In the genomic region with DNA sequence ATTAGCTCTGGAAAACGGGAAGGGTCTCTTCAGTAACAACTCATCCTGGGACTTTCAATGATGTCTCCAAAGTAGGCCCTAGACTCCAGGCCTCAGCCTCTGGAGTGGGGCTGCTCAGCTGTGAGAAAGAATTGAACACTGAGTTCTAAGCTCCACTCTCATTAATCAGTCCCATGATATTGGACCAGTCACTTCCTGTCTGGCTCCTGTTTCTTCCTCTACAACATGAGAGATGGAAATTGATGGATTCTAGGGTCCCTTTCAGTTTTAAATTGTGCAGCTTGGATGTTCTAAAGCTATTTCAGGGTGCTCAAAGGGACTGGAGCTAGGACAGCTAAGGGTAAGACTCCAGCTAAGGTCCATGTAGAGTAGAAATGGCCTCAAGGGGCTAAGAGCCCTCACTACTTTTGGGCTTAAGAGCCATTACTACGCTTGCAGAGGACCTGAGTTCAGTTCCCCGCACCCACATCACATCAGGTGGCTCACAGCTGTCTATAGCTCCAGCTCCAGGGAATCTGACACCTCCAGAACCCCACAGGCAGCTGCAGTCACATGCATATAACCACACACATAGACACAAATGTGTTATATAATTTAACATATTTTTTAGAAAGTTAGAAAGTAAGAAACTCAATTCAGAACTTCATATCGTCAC, we compare ENCODE assay signal across 11 mouse cellular contexts. TPM values are rescaled to one million over a fixed set of nuclear protein-coding genes. Genes with fewer than 3 reads are reported as not detected.
DNase-seq lines count a peak whose midpoint lies in the region; ATAC-seq and TF ChIP-seq lines count a peak whose summit lies in the region.
"Had no signal": no experiment of that assay in that cellular context is flagged by ENCODE, and none has a peak within 500 bp of the region (broad histone marks: within the 10 kb centered on the region; RNA-seq: fewer than 3 reads in every experiment).

No protein-coding gene starts in this region.

- H3K4me2 ChIP-seq in kidney, embryonic 16.5 days (replicated peaks; ENCODE audit: low read depth, low read length), result no peak overlapping the region
- no peak overlapping the region for H3K4me2 ChIP-seq in myocyte (ENCODE audit: low read depth)

- WGBS in kidney, embryonic 16.5 days, result 84% methylated on average over 4 of the region's 4 CpGs

- H3K36me3 ChIP-seq in kidney, embryonic 16.5 days (ENCODE audit: insufficient read depth, low read length), result no peaks in the 10 kb centered on the region
- no peaks in the 10 kb centered on the region for H3K36me3 ChIP-seq in myocyte (ENCODE audit: control insufficient read depth, insufficient read depth)

- H3K4me1 ChIP-seq in kidney, embryonic 16.5 days (ENCODE audit: insufficient read depth, low read length), result peaks cover 28% of the 10 kb centered on the region

- H3K9me3 ChIP-seq in kidney, embryonic 16.5 days (ENCODE audit: low read length), result peaks cover 5% of the 10 kb centered on the region; the same call in 1 of the 2 replicates

- H3K9ac ChIP-seq in kidney, embryonic 16.5 days (replicated peaks; ENCODE audit: low read length), result no peak overlapping the region

- no peak overlapping the region for H3ac ChIP-seq in myocyte (ENCODE audit: control insufficient read depth, insufficient read length)

- ATAC-seq in kidney, embryonic 16.5 days (ENCODE audit: low FRiP score, low TSS enrichment), result no peak
- no peak for ATAC-seq in frontal cortex, adult (ENCODE audit: low TSS enrichment)
- ATAC-seq: forebrain, embryonic 14.5 days had no signal

- DNase-seq in gastrocnemius, adult 2 months, result no peak
- no peak for DNase-seq in gastrocnemius, postnatal 4 days (ENCODE audit: low spot score in 2 of 2)
- DNase-seq in kidney, postnatal 10 days, result no peak
- peak; percentile 12 for DNase-seq in 416B (ENCODE audit: low read depth)
- no peak for DNase-seq in urinary bladder, postnatal 25 days (ENCODE audit: low spot score)
- DNase-seq: cerebellum, adult 18-20 months; gastrocnemius, postnatal 36 days had no signal

- peak overlapping the region; percentile 63 for H3K27ac ChIP-seq in gastrocnemius, adult 2 months
- peak overlapping the region; percentile 37; the same call in 1 of the 2 replicates for H3K27ac ChIP-seq in kidney, embryonic 16.5 days (ENCODE audit: low read length)

- intact Hi-C loops in gastrocnemius, adult 2 months (cut with DNase I), result no loop called here

- no peaks in the 10 kb centered on the region for H3K79me2 ChIP-seq in myocyte (ENCODE audit: control insufficient read depth, insufficient read depth)

- H3K27me3 ChIP-seq in kidney, embryonic 16.5 days (ENCODE audit: insufficient read depth, low read length), result no peaks in the 10 kb centered on the region
- H3K27me3 ChIP-seq in myocyte (ENCODE audit: control insufficient read depth, insufficient read depth, insufficient read length), result no peaks in the 10 kb centered on the region

- no peak for TF ChIP-seq POLR2A in myocyte (IDR thresholded peaks at IDR 0.05; ENCODE audit: insufficient read length, low read depth)

- no peak overlapping the region for H3K4me3 ChIP-seq in gastrocnemius, adult 2 months
- no peak overlapping the region for H3K4me3 ChIP-seq in kidney, embryonic 16.5 days (ENCODE audit: low read length)
- H3K4me3 ChIP-seq in myocyte, result no peak overlapping the region

- no peak for TF ChIP-seq CTCF in gastrocnemius, adult 2 months (IDR thresholded peaks at IDR 0.05)

TF ChIP-seq in myocyte, 11 proteins besides CTCF, POLR2A, EP300 and RAD21:
- TF ChIP-seq TCF12 (IDR thresholded peaks at IDR 0.05; ENCODE audit: insufficient read depth, poor library complexity, severe bottlenecking) (no peak), E2F4 (IDR thresholded peaks at IDR 0.05; ENCODE audit: insufficient read depth) (no peak), USF1 (IDR thresholded peaks at IDR 0.05; ENCODE audit: low read depth) (no peak), MYOD1 (IDR thresholded peaks at IDR 0.05; ENCODE audit: control insufficient read depth in 1 of 3, insufficient read length in 2 of 3, low read depth in 2 of 3) (peak in 2 of 3 experiments; percentile 55 to 84), MYOG (IDR thresholded peaks at IDR 0.05; ENCODE audit: control insufficient read depth in 1 of 3, insufficient read depth in 1 of 3, insufficient read length in 2 of 3, low read depth in 2 of 3) (peak in 2 of 3 experiments; percentile 55 to 84), SRF (IDR thresholded peaks at IDR 0.05; ENCODE audit: control insufficient read depth, insufficient read length, low read depth) (no peak), REST (IDR thresholded peaks at IDR 0.05; ENCODE audit: insufficient read depth, insufficient read length) (no peak), TCF3 (IDR thresholded peaks at IDR 0.05; ENCODE audit: insufficient read length, low read depth) (peak; percentile 14)

RNA-seq across cellular contexts. Expression of a gene that starts 12.4 kb away (rescaled TPM):
- total RNA-seq in gastrocnemius, adult 2 months (2021), result 100 to 1,000 TPM; 120 to 133 TPM
- 100 to 1,000 TPM; 144 to 148 TPM for total RNA-seq in gastrocnemius, postnatal 4 days (2021)
- 216 and 231 TPM in 2 replicates for polyA plus RNA-seq in kidney, embryonic 16.5 days (2015; fragmentation: Nextera tagmentation; extraction: Ambion mirVana)
- 311 TPM for polyA plus RNA-seq in myocyte (2012; fragmentation: generic; extraction: Trizol)

RNA-seq across cellular contexts. Expression of a gene that starts 57.6 kb away (rescaled TPM):
- 1 to 10 TPM; 3.3 to 6.2 TPM for total RNA-seq in gastrocnemius, adult 2 months (2021)
- total RNA-seq in gastrocnemius, postnatal 4 days (2021), result 10 to 100 TPM; 20.5 to 22.9 TPM
- polyA plus RNA-seq in kidney, embryonic 16.5 days (2015; fragmentation: Nextera tagmentation; extraction: Ambion mirVana), result 7.6 and 9.9 TPM in 2 replicates
- 4.8 TPM for polyA plus RNA-seq in myocyte (2012; fragmentation: generic; extraction: Trizol)
